Mouse (Mus musculus): ENCODE data around the gene Rgl1. TPM values are rescaled to one million over a fixed set of nuclear protein-coding genes. Genes with fewer than 3 reads are reported as not detected.
A peak's percentile ranks its signal among the peaks of the same experiment; 100 is the strongest.

The Rgl1 gene
- polyA plus RNA-seq, 1 experiment from 2014 or later: 26.3 TPM

GRCm38 (mm10) chr1:152640195-152640981 lies 125.8 kb downstream of the Rgl1 start:
- H3K4me1 ChIP-seq (replicated peaks; ENCODE audit: control insufficient read depth, insufficient read depth, low read length): no peaks in the 10 kb centered on the region
- no peak for ATAC-seq (replicated peaks; ENCODE audit: low FRiP score)

DNA sequence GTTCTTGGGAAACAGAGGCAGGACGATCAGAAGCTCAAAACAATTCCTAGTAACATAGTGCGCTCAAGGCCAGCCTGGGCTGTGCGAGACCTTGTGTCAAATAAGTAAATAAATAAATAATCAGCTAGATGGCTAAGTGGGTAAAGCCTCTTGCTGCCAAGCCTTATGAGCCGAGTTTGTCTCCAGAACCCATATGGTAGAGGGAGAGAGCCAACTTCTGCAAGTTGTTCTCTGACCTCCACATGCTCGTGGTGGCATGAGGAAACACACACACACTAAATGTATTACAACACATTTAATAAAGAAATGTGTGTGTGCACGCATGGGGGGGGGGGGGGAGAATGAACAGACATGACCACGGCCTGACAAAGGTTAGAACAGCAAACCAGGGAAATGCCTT lies 126.8 kb downstream of the Rgl1 start:
- no peaks in the 10 kb centered on the region for H3K9me3 ChIP-seq (ENCODE audit: control insufficient read depth, low read length)
- no peaks in the 10 kb centered on the region for H3K36me3 ChIP-seq (ENCODE audit: control insufficient read depth, insufficient read depth, low read length)
- no peak overlapping the region for H3K4me3 ChIP-seq (ENCODE audit: low read depth, low read length)
- ATAC-seq (replicated peaks; ENCODE audit: low FRiP score) (no peak), DNase-seq (ENCODE audit: low spot score) (no peak)
- no peaks in the 10 kb centered on the region for H3K4me1 ChIP-seq (replicated peaks; ENCODE audit: control insufficient read depth, insufficient read depth, low read length)
- no peak overlapping the region for H3K9ac ChIP-seq (ENCODE audit: low read depth, low read length)
- no peak overlapping the region for H3K27ac ChIP-seq (ENCODE audit: low read depth, low read length)
- H3K27me3 ChIP-seq (replicated peaks; ENCODE audit: control insufficient read depth, insufficient read depth, low read length): no peaks in the 10 kb centered on the region
- 87% methylated on average over 7 of the region's 7 CpGs for WGBS
- no peak overlapping the region for H3K4me2 ChIP-seq

More at GRCm38 (mm10) chr1:152640195-152640981, 125.8 kb downstream of the Rgl1 start:
- DNase-seq (ENCODE audit: low spot score): no peak
- Histone ChIP-seq H3K27ac (ENCODE audit: low read depth, low read length) (no peak overlapping the region), H3K9me3 (ENCODE audit: control insufficient read depth, low read length) (no peaks in the 10 kb centered on the region), H3K27me3 (replicated peaks; ENCODE audit: control insufficient read depth, insufficient read depth, low read length) (no peaks in the 10 kb centered on the region), H3K4me2 (no peak overlapping the region), H3K9ac (ENCODE audit: low read depth, low read length) (no peak overlapping the region), H3K4me3 (ENCODE audit: low read depth, low read length) (no peak overlapping the region), H3K36me3 (ENCODE audit: control insufficient read depth, insufficient read depth, low read length) (no peaks in the 10 kb centered on the region)
- WGBS: 80% methylated on average over 11 of the region's 11 CpGs

DNA sequence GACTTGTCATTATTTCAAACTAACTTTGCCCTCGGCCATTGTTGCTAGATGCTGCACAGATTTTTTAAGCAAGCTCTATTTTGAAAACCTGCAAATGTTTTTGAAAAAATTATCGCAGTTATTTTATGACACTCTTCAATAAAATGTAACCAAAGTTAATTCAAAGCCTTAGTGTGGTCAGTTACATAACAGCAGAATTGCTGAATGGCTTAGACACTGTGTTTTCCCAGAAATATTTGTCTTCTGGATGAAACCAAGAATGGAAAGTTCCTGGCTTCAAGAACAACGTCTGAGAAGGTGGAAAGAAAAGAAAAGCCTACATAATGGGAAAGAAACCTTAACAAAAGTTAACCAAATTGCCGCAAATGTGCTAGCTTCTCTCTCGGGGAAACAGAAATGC lies 131.5 kb downstream of the Rgl1 start:
- Histone ChIP-seq H3K36me3 (ENCODE audit: control insufficient read depth, insufficient read depth, low read length) (no peaks in the 10 kb centered on the region), H3K9me3 (ENCODE audit: control insufficient read depth, low read length) (no peaks in the 10 kb centered on the region), H3K9ac (ENCODE audit: low read depth, low read length) (no peak overlapping the region), H3K4me1 (replicated peaks; ENCODE audit: control insufficient read depth, insufficient read depth, low read length) (no peaks in the 10 kb centered on the region), H3K4me3 (ENCODE audit: low read depth, low read length) (no peak overlapping the region), H3K27me3 (replicated peaks; ENCODE audit: control insufficient read depth, insufficient read depth, low read length) (no peaks in the 10 kb centered on the region), H3K27ac (ENCODE audit: low read depth, low read length) (no peak overlapping the region), H3K4me2 (no peak overlapping the region)
- DNase-seq (ENCODE audit: low spot score) (no peak), ATAC-seq (replicated peaks; ENCODE audit: low FRiP score) (no peak)
- 73% methylated on average over 5 of the region's 5 CpGs for WGBS

DNA sequence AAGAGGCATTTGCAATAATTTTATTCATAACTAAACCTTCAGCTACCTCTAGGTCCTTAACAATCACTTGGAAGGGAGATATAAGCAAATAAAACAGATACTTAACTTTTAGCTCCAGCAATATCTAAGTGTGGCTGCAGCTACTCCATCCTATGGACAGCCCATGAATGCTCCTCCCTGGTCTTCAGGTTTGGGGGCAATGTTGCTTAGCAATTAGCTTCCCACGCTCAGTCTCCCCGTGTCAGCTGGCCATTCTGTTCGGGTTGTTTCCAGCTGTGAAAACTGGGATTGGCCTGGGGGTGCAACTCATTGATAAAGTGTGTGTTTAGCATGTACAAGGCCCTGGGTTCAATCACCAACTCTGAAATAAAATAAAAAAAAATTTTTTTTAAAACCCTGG lies 136.4 kb downstream of the Rgl1 start:
- H3K9ac ChIP-seq (ENCODE audit: low read depth, low read length): no peak overlapping the region
- WGBS: 78% methylated on average over 3 of the region's 3 CpGs
- no peak overlapping the region for H3K4me3 ChIP-seq (ENCODE audit: low read depth, low read length)
- no peak for DNase-seq (ENCODE audit: low spot score)
- no peak for ATAC-seq (replicated peaks; ENCODE audit: low FRiP score)
- H3K36me3 ChIP-seq (ENCODE audit: control insufficient read depth, insufficient read depth, low read length): no peaks in the 10 kb centered on the region
- no peaks in the 10 kb centered on the region; the same call in 1 of the 2 replicates for H3K4me1 ChIP-seq (replicated peaks; ENCODE audit: control insufficient read depth, insufficient read depth, low read length)
- H3K27me3 ChIP-seq (replicated peaks; ENCODE audit: control insufficient read depth, insufficient read depth, low read length): peaks cover 10% of the 10 kb centered on the region
- no peak overlapping the region for H3K4me2 ChIP-seq
- no peaks in the 10 kb centered on the region for H3K9me3 ChIP-seq (ENCODE audit: control insufficient read depth, low read length)
- no peak overlapping the region for H3K27ac ChIP-seq (ENCODE audit: low read depth, low read length)

DNA sequence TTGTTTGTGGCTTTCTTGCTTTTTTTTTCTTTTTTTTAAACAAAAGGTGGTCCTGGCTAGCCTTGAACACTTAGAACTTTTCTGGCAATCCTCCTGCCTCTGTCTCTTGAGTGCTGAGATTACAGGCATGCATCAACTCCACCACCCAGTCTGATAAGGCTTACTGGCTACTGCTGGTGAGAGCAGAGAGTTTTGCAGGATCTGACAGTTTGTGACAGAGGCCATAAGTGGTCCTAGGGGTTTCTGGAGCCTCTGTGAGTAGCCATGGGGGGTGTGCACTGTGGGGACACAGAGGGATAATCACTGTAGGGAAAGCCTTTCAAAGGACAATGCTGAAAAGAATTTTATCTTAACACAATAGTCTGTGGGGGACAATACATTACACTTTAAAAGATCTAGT lies 140.5 kb downstream of the Rgl1 start:
- Histone ChIP-seq H3K9ac (ENCODE audit: low read depth, low read length) (no peak overlapping the region), H3K27ac (ENCODE audit: low read depth, low read length) (no peak overlapping the region), H3K4me3 (ENCODE audit: low read depth, low read length) (no peak overlapping the region), H3K36me3 (ENCODE audit: control insufficient read depth, insufficient read depth, low read length) (no peaks in the 10 kb centered on the region), H3K9me3 (ENCODE audit: control insufficient read depth, low read length) (no peaks in the 10 kb centered on the region), H3K27me3 (replicated peaks; ENCODE audit: control insufficient read depth, insufficient read depth, low read length) (peaks cover 23% of the 10 kb centered on the region), H3K4me1 (replicated peaks; ENCODE audit: control insufficient read depth, insufficient read depth, low read length) (no peaks in the 10 kb centered on the region; the same call in 1 of the 2 replicates), H3K4me2 (peak overlapping the region; percentile 66)
- DNase-seq (ENCODE audit: low spot score): no peak
- no peak for ATAC-seq (replicated peaks; ENCODE audit: low FRiP score)

DNA sequence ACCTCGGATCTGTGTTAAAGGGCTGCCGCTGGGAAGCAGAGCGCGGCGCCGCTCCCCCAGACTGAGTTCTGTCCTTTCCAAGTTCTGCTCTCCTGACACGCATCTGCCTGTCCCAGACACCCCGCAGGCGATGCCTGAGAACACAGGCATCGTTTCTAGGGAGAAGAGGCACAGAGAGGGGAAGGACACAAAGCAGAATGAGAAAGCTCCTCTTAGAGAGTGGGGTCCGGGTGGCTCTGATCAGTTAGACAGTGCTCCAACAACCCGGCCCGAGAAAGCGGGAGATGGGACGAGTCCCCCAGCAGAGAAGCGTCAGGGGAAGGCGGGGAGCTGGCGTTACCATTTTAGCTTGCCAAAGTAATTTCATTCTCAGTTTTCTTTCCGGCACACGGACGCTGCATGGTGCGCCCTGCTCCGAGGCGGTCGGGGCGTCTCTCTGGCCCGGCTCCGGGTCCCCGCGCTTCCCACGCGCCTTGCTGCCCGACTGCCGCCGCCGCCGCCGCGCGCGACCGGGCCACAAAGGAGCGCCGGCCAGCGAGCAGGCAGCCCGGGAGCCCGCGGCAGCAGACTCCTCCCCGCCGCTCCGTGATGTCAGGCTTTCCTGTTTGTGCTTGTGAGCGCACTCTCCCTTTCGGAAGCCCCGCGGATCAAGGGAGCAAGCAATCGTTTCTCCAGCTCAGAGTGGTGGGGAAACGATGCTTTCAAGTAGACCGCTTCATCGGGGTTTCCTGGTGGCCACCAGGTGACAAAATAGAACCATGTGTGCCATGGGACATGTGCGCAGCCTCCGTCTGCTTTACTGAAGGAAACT lies 141.3 kb downstream of the Rgl1 start:
- Histone ChIP-seq H3K4me2 (peak overlapping the region; percentile 66), H3K9ac (ENCODE audit: low read depth, low read length) (peak overlapping the region; percentile 69), H3K27me3 (replicated peaks; ENCODE audit: control insufficient read depth, insufficient read depth, low read length) (peaks cover 23% of the 10 kb centered on the region), H3K4me1 (replicated peaks; ENCODE audit: control insufficient read depth, insufficient read depth, low read length) (peaks cover under 1% of the 10 kb centered on the region), H3K36me3 (ENCODE audit: control insufficient read depth, insufficient read depth, low read length) (no peaks in the 10 kb centered on the region), H3K27ac (ENCODE audit: low read depth, low read length) (peak overlapping the region; percentile 64; the same call in 1 of the 2 replicates), H3K9me3 (ENCODE audit: control insufficient read depth, low read length) (no peaks in the 10 kb centered on the region), H3K4me3 (ENCODE audit: low read depth, low read length) (peak overlapping the region; percentile 53)
- peak; percentile 81 for DNase-seq (ENCODE audit: low spot score)
- ATAC-seq (replicated peaks; ENCODE audit: low FRiP score): peak; percentile 54; the same call in 1 of the 2 replicates
- WGBS: under 1% methylated on average over 61 of the region's 61 CpGs

GRCm38 (mm10) chr1:152623375-152624270 lies 142.5 kb downstream of the Rgl1 start:
- peaks cover 7% of the 10 kb centered on the region for H3K4me1 ChIP-seq (replicated peaks; ENCODE audit: control insufficient read depth, insufficient read depth, low read length)
- H3K9me3 ChIP-seq (ENCODE audit: control insufficient read depth, low read length): peaks cover under 1% of the 10 kb centered on the region; the same call in 1 of the 2 replicates
- 31% methylated on average over 12 of the region's 12 CpGs for WGBS
- no peaks in the 10 kb centered on the region for H3K36me3 ChIP-seq (ENCODE audit: control insufficient read depth, insufficient read depth, low read length)
- peak overlapping the region; percentile 66 for H3K4me2 ChIP-seq
- H3K9ac ChIP-seq (ENCODE audit: low read depth, low read length): no peak overlapping the region; the same call in 1 of the 2 replicates
- H3K4me3 ChIP-seq (ENCODE audit: low read depth, low read length): peak overlapping the region; percentile 53
- H3K27me3 ChIP-seq (replicated peaks; ENCODE audit: control insufficient read depth, insufficient read depth, low read length): peaks cover 23% of the 10 kb centered on the region
- H3K27ac ChIP-seq (ENCODE audit: low read depth, low read length): no peak overlapping the region
- ATAC-seq (replicated peaks; ENCODE audit: low FRiP score) (no peak), DNase-seq (ENCODE audit: low spot score) (no peak)

DNA sequence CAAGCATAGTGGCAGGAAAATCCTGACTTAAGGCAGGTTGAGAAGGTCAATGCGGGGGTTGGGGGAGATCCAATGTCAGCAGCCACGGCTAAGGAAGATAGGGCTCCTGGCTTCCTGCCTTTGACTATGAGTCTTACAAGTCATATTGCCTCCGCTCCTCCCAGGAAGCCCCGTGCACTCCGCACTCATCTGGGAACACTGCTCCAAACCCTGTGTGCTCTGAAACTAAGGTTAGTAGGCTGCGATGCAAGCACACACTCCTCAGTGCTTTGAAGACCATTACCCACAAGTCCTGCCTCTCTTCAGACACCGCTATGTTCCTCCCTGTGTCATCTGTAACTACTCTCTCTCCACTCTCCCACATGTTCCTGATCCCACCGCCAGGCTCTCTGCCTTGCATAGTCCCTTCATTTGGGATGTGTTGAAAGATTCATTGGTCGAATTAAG lies 143.4 kb downstream of the Rgl1 start:
- Histone ChIP-seq H3K36me3 (ENCODE audit: control insufficient read depth, insufficient read depth, low read length) (0 out of 2 replicates have a peak, but pooled peaks cover 2% of the 10 kb centered on the region), H3K27ac (ENCODE audit: low read depth, low read length) (no peak overlapping the region), H3K4me2 (peak overlapping the region; percentile 66), H3K9ac (ENCODE audit: low read depth, low read length) (no peak overlapping the region), H3K9me3 (ENCODE audit: control insufficient read depth, low read length) (peaks cover 3% of the 10 kb centered on the region; the same call in 1 of the 2 replicates), H3K4me3 (ENCODE audit: low read depth, low read length) (peak overlapping the region; percentile 53), H3K4me1 (replicated peaks; ENCODE audit: control insufficient read depth, insufficient read depth, low read length) (peaks cover 8% of the 10 kb centered on the region), H3K27me3 (replicated peaks; ENCODE audit: control insufficient read depth, insufficient read depth, low read length) (peaks cover 23% of the 10 kb centered on the region)
- DNase-seq (ENCODE audit: low spot score): no peak
- WGBS: 45% methylated on average over 9 of the region's 9 CpGs
- no peak for ATAC-seq (replicated peaks; ENCODE audit: low FRiP score)
